Mouse (Mus musculus) MEL (cell line): ENCODE measurements around the gene Zfp536. TPM values are rescaled to one million over a fixed set of nuclear protein-coding genes. Genes with fewer than 3 reads are reported as not detected.

ENCODE experiments used
- DNase-seq: peaks from one replicate; pipeline ENCODE4 v3.0.0; 2011; ENCODE audit warnings: low read depth, low spot score
- H3K27ac ChIP-seq: 2 replicates; pipeline ENCODE4 v1.5.1; 2012; ENCODE audit warnings: low read depth, mild to moderate bottlenecking, control low read depth, low read length, moderate library complexity; ENCODE audit not compliant: control insufficient read depth
- H3K27me3 ChIP-seq, 2 experiments: fragments of 150-350 bp in 1 of 2; sonication (generic) in 1 of 2; 2 replicates each; pipeline ENCODE4 v1.6.1; 2012; ENCODE audit warnings: low read length in 2 of 2, mild to moderate bottlenecking in 2 of 2, improper control_type of control experiment in 1 of 2, moderate library complexity in 1 of 2; ENCODE audit not compliant: insufficient read depth in 2 of 2, control insufficient read depth in 1 of 2
- H3K36me3 ChIP-seq, 2 experiments: 2 replicates each; pipeline ENCODE4 v1.6.1; 2012 to 2014; ENCODE audit warnings: low read length in 2 of 2, improper control_type of control experiment in 1 of 2, inconsistent platforms in 1 of 2, mild to moderate bottlenecking in 1 of 2; ENCODE audit not compliant: insufficient read depth in 2 of 2, control insufficient read depth in 1 of 2
- H3K4me1 ChIP-seq, 2 experiments: fragments of 150-350 bp in 1 of 2; sonication (generic) in 1 of 2; 2 replicates each; pipeline ENCODE4 v1.6.1; 2012; ENCODE audit warnings: low read length in 2 of 2, improper control_type of control experiment in 1 of 2, mild to moderate bottlenecking in 1 of 2; ENCODE audit not compliant: insufficient read depth in 2 of 2, control insufficient read depth in 1 of 2
- H3K4me3 ChIP-seq, 2 experiments: fragments of 150-350 bp in 1 of 2; sonication (generic) in 1 of 2; 2 replicates each; pipeline ENCODE4 v1.5.1; 2012; ENCODE audit warnings: low read depth in 2 of 2, low read length in 2 of 2, mild to moderate bottlenecking in 2 of 2, moderate library complexity in 2 of 2, control low read depth in 1 of 2, improper control_type of control experiment in 1 of 2; ENCODE audit not compliant: control insufficient read depth in 1 of 2, insufficient read depth in 1 of 2
- H3K79me2 ChIP-seq: 2 replicates; pipeline ENCODE4 v1.6.1; 2012; ENCODE audit warnings: mild to moderate bottlenecking, low read length, moderate library complexity; ENCODE audit not compliant: control insufficient read depth, poor library complexity, insufficient read depth
- H3K9ac ChIP-seq: 2 replicates; pipeline ENCODE4 v1.6.1; 2012; ENCODE audit warnings: low read depth, mild to moderate bottlenecking, control low read depth, low read length, moderate library complexity; ENCODE audit not compliant: control insufficient read depth, poor library complexity, severe bottlenecking
- H3K9me3 ChIP-seq: fragments of 150-350 bp; sonication (generic); replicated peaks from 2 replicates; pipeline ENCODE4 v1.6.1; 2012; ENCODE audit warnings: mild to moderate bottlenecking, low read length, improper control_type of control experiment, moderate library complexity; ENCODE audit not compliant: insufficient read depth
- BHLHE40 ChIP-seq: IDR thresholded peaks from 2 replicates; pipeline ENCODE4 v1.6.1; 2012; ENCODE audit warnings: low read depth, mild to moderate bottlenecking, inconsistent platforms, low read length, improper control_type of control experiment, borderline replicate concordance
- CHD1 ChIP-seq: IDR thresholded peaks from 2 replicates; pipeline ENCODE4 v1.6.1; 2012; ENCODE audit warnings: low read depth, mild to moderate bottlenecking, inconsistent platforms, low read length, improper control_type of control experiment
- CHD2 ChIP-seq: IDR thresholded peaks from 2 replicates; pipeline ENCODE4 v1.6.1; 2011; ENCODE audit warnings: low read length, improper control_type of control experiment
- CTCF ChIP-seq, 3 experiments: IDR thresholded peaks in 2 of 3; conservative IDR thresholded peaks in 1 of 3; 2 replicates each; pipeline ENCODE4 v1.5.1; 2011 to 2012; ENCODE audit warnings: low read length in 3 of 3, low read depth in 2 of 3, mild to moderate bottlenecking in 2 of 3, improper control_type of control experiment in 1 of 3, inconsistent platforms in 1 of 3, mixed read lengths in 1 of 3, moderate library complexity in 1 of 3; ENCODE audit not compliant: control insufficient read depth in 1 of 3, insufficient read depth in 1 of 3, poor library complexity in 1 of 3, severe bottlenecking in 1 of 3
- E2F4 ChIP-seq: IDR thresholded peaks from 2 replicates; pipeline ENCODE4 v1.6.1; 2011; ENCODE audit warnings: low read depth, low read length, improper control_type of control experiment, borderline replicate concordance
- ELF1 ChIP-seq: IDR thresholded peaks from 2 replicates; pipeline ENCODE4 v1.6.1; 2014; ENCODE audit warnings: low read depth, mild to moderate bottlenecking, inconsistent platforms, low read length, improper control_type of control experiment, moderate library complexity
- EP300 ChIP-seq, 2 experiments: IDR thresholded peaks; 2 replicates each; pipeline ENCODE4 v1.6.1; 2011; ENCODE audit warnings: improper control_type of control experiment in 2 of 2, low read length in 2 of 2, low read depth in 1 of 2, mild to moderate bottlenecking in 1 of 2
- ETS1 ChIP-seq: IDR thresholded peaks from 2 replicates; pipeline ENCODE4 v1.6.1; 2012; ENCODE audit warnings: low read depth, mild to moderate bottlenecking, inconsistent platforms, low read length, improper control_type of control experiment, moderate library complexity
- GABPA ChIP-seq: IDR thresholded peaks from 2 replicates; pipeline ENCODE4 v1.6.1; 2012; ENCODE audit warnings: low read depth, mild to moderate bottlenecking, inconsistent platforms, low read length, improper control_type of control experiment, moderate library complexity
- GATA1 ChIP-seq: IDR thresholded peaks from 2 replicates; pipeline ENCODE4 v1.6.1; 2011; ENCODE audit warnings: low read depth, low read length, improper control_type of control experiment
- HCFC1 ChIP-seq: IDR thresholded peaks from 2 replicates; pipeline ENCODE4 v1.6.1; 2012; ENCODE audit warnings: low read depth, mild to moderate bottlenecking, inconsistent platforms, low read length, improper control_type of control experiment, moderate library complexity
- KAT2A ChIP-seq: conservative IDR thresholded peaks from 2 replicates; pipeline ENCODE4 v1.6.1; 2012; ENCODE audit warnings: low read depth, low read length, improper control_type of control experiment, inconsistent platforms
- MAZ ChIP-seq: IDR thresholded peaks from 2 replicates; pipeline ENCODE4 v1.6.1; 2012; ENCODE audit warnings: low read depth, mild to moderate bottlenecking, inconsistent platforms, low read length, improper control_type of control experiment
- MEF2A ChIP-seq: IDR thresholded peaks from 2 replicates; pipeline ENCODE4 v1.6.1; 2014; ENCODE audit warnings: low read depth, mild to moderate bottlenecking, inconsistent platforms, low read length, improper control_type of control experiment; ENCODE audit not compliant: poor library complexity, insufficient replicate concordance, severe bottlenecking; ENCODE audit errors: extremely low read depth
- NELFE ChIP-seq: IDR thresholded peaks from 2 replicates; pipeline ENCODE4 v1.6.1; 2011; ENCODE audit warnings: low read depth, low read length, improper control_type of control experiment
- POLR2A ChIP-seq, 2 experiments: IDR thresholded peaks; 2 replicates each; pipeline ENCODE4 v1.6.1; 2011 to 2012; ENCODE audit warnings: low read length in 2 of 2, mild to moderate bottlenecking in 2 of 2, control low read depth in 1 of 2, improper control_type of control experiment in 1 of 2, low read depth in 1 of 2, moderate library complexity in 1 of 2; ENCODE audit not compliant: control insufficient read depth in 1 of 2, insufficient read depth in 1 of 2, poor library complexity in 1 of 2
- POLR2AphosphoS5 ChIP-seq: IDR thresholded peaks from 2 replicates; pipeline ENCODE4 v1.6.1; 2012; ENCODE audit warnings: low read depth, borderline replicate concordance, mild to moderate bottlenecking, inconsistent platforms, low read length, moderate library complexity, mixed read lengths
- RCOR1 ChIP-seq: IDR thresholded peaks from 2 replicates; pipeline ENCODE4 v1.6.1; 2012; ENCODE audit warnings: low read depth, mild to moderate bottlenecking, inconsistent platforms, low read length, improper control_type of control experiment
- SIN3A ChIP-seq: IDR thresholded peaks from 2 replicates; pipeline ENCODE4 v1.6.1; 2012; ENCODE audit warnings: low read length, improper control_type of control experiment, inconsistent platforms
- TAL1 ChIP-seq: IDR thresholded peaks from 2 replicates; pipeline ENCODE4 v1.6.1; 2012; ENCODE audit warnings: mild to moderate bottlenecking, inconsistent platforms, low read length, moderate library complexity, mixed read lengths
- TBP ChIP-seq: IDR thresholded peaks from 2 replicates; pipeline ENCODE4 v1.8.0; 2011; ENCODE audit warnings: low read depth, low read length, improper control_type of control experiment
- TCF12 ChIP-seq: IDR thresholded peaks from 2 replicates; pipeline ENCODE4 v1.6.1; 2014; ENCODE audit warnings: low read depth, mild to moderate bottlenecking, inconsistent platforms, low read length, improper control_type of control experiment, moderate library complexity
- ZNF384 ChIP-seq: IDR thresholded peaks from 2 replicates; pipeline ENCODE4 v1.6.1; 2012; ENCODE audit warnings: low read depth, mild to moderate bottlenecking, inconsistent platforms, low read length, improper control_type of control experiment
- polyA plus RNA-seq, 2 experiments: library from polyadenylated mRNA; stranded (reverse) in 1 of 2; unstranded in 1 of 2; fragments of >175 nt in 1 of 2; fragments of >200 nt in 1 of 2; gene quantifications; 2 replicates each; pipeline versions ENCODE4 v1.2.1 to v1.2.4; 2012; ENCODE audit warnings: low replicate concordance in 2 of 2, low read depth in 1 of 2; ENCODE audit not compliant: insufficient read length in 2 of 2, insufficient read depth in 1 of 2, missing spikeins in 1 of 2
- total RNA-seq: library from RNA; depleted of rRNA; stranded (reverse); fragments of 300-350 nt; gene quantifications from 2 replicates; pipeline ENCODE4 v1.2.3, GENCODE M21; 2012

The Zfp536 gene
- total and polyA plus RNA-seq, 3 experiments = not detected

DNA sequence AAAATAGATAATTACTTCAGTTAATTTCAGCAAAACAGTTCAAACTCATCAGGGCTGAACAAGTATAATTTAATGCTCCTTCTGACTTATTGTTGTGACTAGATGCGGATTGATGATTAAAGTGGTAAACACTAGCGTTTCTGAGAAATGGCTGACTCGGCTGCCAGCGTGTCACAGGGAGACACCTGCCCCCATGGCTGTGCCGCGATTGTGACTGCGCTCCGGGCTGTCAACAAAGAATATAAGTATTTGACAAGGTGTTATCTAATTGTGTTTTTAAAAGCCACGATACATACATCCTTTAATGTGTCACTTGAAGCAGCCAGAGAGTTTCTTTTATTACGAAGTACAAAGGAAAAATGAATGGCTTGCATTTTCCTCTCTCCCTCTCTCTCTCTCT lies 342.0 kb downstream of the Zfp536 start (continued):
- TF ChIP-seq GABPA (no peak), ZNF384 (no peak), CHD1 (no peak), EP300 (IDR thresholded peaks at IDR 0.05; ENCODE audit: low read depth in 1 of 2, low read length in 2 of 2) (no peak)

DNA sequence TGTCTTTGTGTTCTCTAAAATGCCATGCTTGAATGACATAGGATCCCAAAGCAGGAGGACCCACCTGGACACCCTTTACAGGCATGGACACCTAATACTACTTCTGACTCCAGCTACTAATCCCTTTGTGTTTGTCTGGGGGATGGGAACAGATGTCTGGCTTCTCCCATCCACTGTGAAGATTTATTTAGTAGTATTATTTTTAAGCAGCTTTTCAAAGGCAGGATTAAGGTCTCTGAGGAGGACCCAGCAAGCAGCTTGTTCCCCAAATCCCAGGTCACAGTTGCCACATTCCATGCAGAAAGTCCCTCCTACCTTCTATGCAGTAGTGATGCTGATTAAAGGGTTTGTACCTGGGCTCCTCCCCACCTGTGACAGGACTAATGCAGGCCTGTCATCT lies 347.4 kb downstream of the Zfp536 start:
- H3K9ac ChIP-seq = no peak overlapping the region
- H3K79me2 ChIP-seq = no peaks in the 10 kb centered on the region
- TF ChIP-seq CHD1 (no peak), RCOR1 (no peak), SIN3A (no peak), GABPA (no peak)
- no peak overlapping the region for H3K4me3 ChIP-seq
- no peak overlapping the region for H3K27ac ChIP-seq
- H3K36me3 ChIP-seq = no peaks in the 10 kb centered on the region
- no peak for DNase-seq
- no peaks in the 10 kb centered on the region for H3K9me3 ChIP-seq
- H3K27me3 ChIP-seq = no peaks in the 10 kb centered on the region
- no peaks in the 10 kb centered on the region for H3K4me1 ChIP-seq

DNA sequence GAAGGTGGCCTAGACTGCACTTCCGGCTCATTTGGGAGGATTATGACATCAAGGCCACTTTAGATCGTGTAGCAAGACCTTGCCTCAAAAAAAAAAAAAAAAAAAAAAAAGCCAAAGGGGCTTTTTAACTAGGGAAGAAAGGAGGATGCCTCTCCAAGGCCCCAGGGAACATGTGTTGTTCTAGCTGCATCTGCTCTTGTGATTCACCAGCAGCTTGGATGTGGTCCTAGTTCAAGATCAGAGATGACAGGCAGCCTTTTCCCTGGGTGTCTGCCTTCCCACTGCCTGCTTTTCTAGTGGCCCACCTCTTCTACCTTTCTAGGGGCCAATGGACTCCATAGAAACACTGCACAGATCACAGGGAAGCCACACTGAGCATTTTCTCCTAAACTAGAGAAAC lies 350.5 kb downstream of the Zfp536 start:
- Histone ChIP-seq H3K27me3 (no peaks in the 10 kb centered on the region), H3K36me3 (no peaks in the 10 kb centered on the region), H3K79me2 (no peaks in the 10 kb centered on the region), H3K9ac (no peak overlapping the region), H3K27ac (no peak overlapping the region), H3K4me3 (no peak overlapping the region), H3K9me3 (no peaks in the 10 kb centered on the region), H3K4me1 (no peaks in the 10 kb centered on the region)
- TF ChIP-seq ETS1 (no peak), ELF1 (no peak), POLR2A (IDR thresholded peaks at IDR 0.05; ENCODE audit: control insufficient read depth in 1 of 2, insufficient read depth in 1 of 2, low read depth in 1 of 2, low read length in 2 of 2, poor library complexity in 1 of 2) (no peak), MEF2A (no peak), POLR2AphosphoS5 (no peak), TAL1 (no peak), CHD2 (no peak), SIN3A (no peak), E2F4 (no peak), HCFC1 (no peak), CTCF (IDR thresholded peaks at IDR 0.05 in 2 of 3, conservative IDR thresholded peaks at IDR 0.05 in 1 of 3; ENCODE audit: control insufficient read depth in 1 of 3, insufficient read depth in 1 of 3, low read depth in 2 of 3, low read length in 3 of 3, poor library complexity in 1 of 3, severe bottlenecking in 1 of 3) (no peak), MAZ (no peak), BHLHE40 (no peak), KAT2A (no peak), TBP (no peak), EP300 (IDR thresholded peaks at IDR 0.05; ENCODE audit: low read depth in 1 of 2, low read length in 2 of 2) (no peak), NELFE (no peak), GATA1 (no peak), TCF12 (no peak)
- DNase-seq = no peak
